Mouse (Mus musculus): Measurements from ENCODE around the gene Acvr1. TPM values are rescaled to one million over a fixed set of nuclear protein-coding genes. Genes with fewer than 3 reads are reported as not detected.

The Acvr1 gene
- total RNA-seq, 2 experiments from 2014 or later, result 13.5 to 14.0 TPM

GRCm38 (mm10) chr2:58479536-58479935 is 87.4 kb downstream of the Acvr1 start:
- DNase-seq, result no peak

- DNase-seq, result no peak
Measured at GRCm38 (mm10) chr2:58478144-58478543, 88.8 kb downstream of the Acvr1 start.

- DNase-seq, result peak; percentile 82 to 95
Measured at GRCm38 (mm10) chr2:58476956-58477715, 89.8 kb downstream of the Acvr1 start.

- no peak for DNase-seq
Measured at GRCm38 (mm10) chr2:58475578-58475977, 91.4 kb downstream of the Acvr1 start.

- no peak for DNase-seq
Measured at GRCm38 (mm10) chr2:58470290-58470689, 96.7 kb downstream of the Acvr1 start.

GRCm38 (mm10) chr2:58469816-58470215 is 97.1 kb downstream of the Acvr1 start, which contains the start of gene Gm17409:
TSS of gene Gm17409 (plus strand) at chr2:58470116.
- no peak for DNase-seq

- peak; percentile 15 to 63 for DNase-seq
Measured at GRCm38 (mm10) chr2:58458820-58459371, 108.1 kb downstream of the Acvr1 start.

- no peak for DNase-seq
Measured at GRCm38 (mm10) chr2:58457488-58457865, 109.5 kb downstream of the Acvr1 start.

GRCm38 (mm10) chr2:58456843-58457487 is 110.0 kb downstream of the Acvr1 start:
- no peak for DNase-seq

GRCm38 (mm10) chr2:58454095-58454865 is 112.7 kb downstream of the Acvr1 start:
- DNase-seq, result no peak

- no peak for DNase-seq
Measured at GRCm38 (mm10) chr2:58447001-58447400, 120.0 kb downstream of the Acvr1 start.

- DNase-seq, result no peak
Measured at GRCm38 (mm10) chr2:58443163-58443562, 123.8 kb downstream of the Acvr1 start.

GRCm38 (mm10) chr2:58436911-58437310 is 130.0 kb downstream of the Acvr1 start:
- DNase-seq, result no peak

GRCm38 (mm10) chr2:58435507-58435906 is 131.4 kb downstream of the Acvr1 start:
- no peak for DNase-seq

- no peak for DNase-seq
Measured at GRCm38 (mm10) chr2:58434438-58434837, 132.5 kb downstream of the Acvr1 start.

GRCm38 (mm10) chr2:58433317-58433716 is 133.6 kb downstream of the Acvr1 start:
- no peak for DNase-seq

- no peak for DNase-seq
Measured at GRCm38 (mm10) chr2:58432211-58432610, 134.7 kb downstream of the Acvr1 start.

- no peak for DNase-seq
Measured at GRCm38 (mm10) chr2:58425436-58426004, 141.4 kb downstream of the Acvr1 start.

- DNase-seq, result no peak
Measured at GRCm38 (mm10) chr2:58423319-58423718, 143.6 kb downstream of the Acvr1 start.

- no peak for DNase-seq
Measured at GRCm38 (mm10) chr2:58419571-58419970, 147.4 kb downstream of the Acvr1 start.

GRCm38 (mm10) chr2:58418109-58418508 is 148.8 kb downstream of the Acvr1 start:
- no peak for DNase-seq

GRCm38 (mm10) chr2:58417684-58418083 is 149.3 kb downstream of the Acvr1 start:
- no peak for DNase-seq

Data from heart, adult 18-20 months (tissue).